Mouse (Mus musculus) heart, embryonic 14.5 days (tissue): ENCODE results near the gene Cd300ld4. TPM values are rescaled to one million over a fixed set of nuclear protein-coding genes. Genes with fewer than 3 reads are reported as not detected.
"Not testable (repeated sequence)": the region's sequence is repeated elsewhere in the genome, so short reads cannot be mapped to it uniquely, and the experiment has no call there.

Experiments used
- ATAC-seq: fragments of 200-750 bp; cut with Nextera tagmentation; 2 replicates; pipeline ENCODE4 v1.8.0; 2017; ENCODE audit warnings: low read depth, moderate TSS enrichment; ENCODE audit not compliant: insufficient number of reproducible peaks, insufficient read depth, low FRiP score
- H3K27ac ChIP-seq, 2 experiments: fragments of 200-500 bp in 1 of 2; fragments of 300-500 bp in 1 of 2; sonication (generic) in 1 of 2; replicated peaks in 1 of 2; 2 replicates each; pipeline ENCODE4 v1.5.1; 2012 to 2014; ENCODE audit warnings: low read depth in 2 of 2, low read length in 2 of 2, control low read depth in 1 of 2, mild to moderate bottlenecking in 1 of 2, mixed read lengths in 1 of 2; ENCODE audit not compliant: control insufficient read depth in 1 of 2, insufficient read depth in 1 of 2
- H3K27me3 ChIP-seq: fragments of 300-500 bp; sonication (generic); 2 replicates; pipeline ENCODE4 v1.6.1; 2014; ENCODE audit warnings: mild to moderate bottlenecking, low read length, control low read depth; ENCODE audit not compliant: control insufficient read depth, insufficient read depth
- H3K36me3 ChIP-seq: fragments of 300-500 bp; sonication (generic); 2 replicates; pipeline ENCODE4 v1.6.1; 2014; ENCODE audit warnings: mild to moderate bottlenecking, control low read depth, low read length, mixed read lengths; ENCODE audit not compliant: control insufficient read depth, insufficient read depth
- H3K4me1 ChIP-seq, 2 experiments: fragments of 200-500 bp in 1 of 2; fragments of 300-500 bp in 1 of 2; sonication (generic) in 1 of 2; 2 replicates each; pipeline ENCODE4 v1.6.1; 2012 to 2014; ENCODE audit warnings: low read length in 2 of 2, control low read depth in 1 of 2, mixed read lengths in 1 of 2; ENCODE audit not compliant: control insufficient read depth in 2 of 2, insufficient read depth in 2 of 2
- H3K4me2 ChIP-seq: fragments of 300-500 bp; sonication (generic); 2 replicates; pipeline ENCODE4 v1.6.1; 2014; ENCODE audit warnings: mild to moderate bottlenecking, low read length
- H3K4me3 ChIP-seq, 2 experiments: fragments of 200-500 bp in 1 of 2; fragments of 300-500 bp in 1 of 2; sonication (generic) in 1 of 2; 2 replicates each; pipeline ENCODE4 v1.5.1; 2012 to 2014; ENCODE audit warnings: low read length in 2 of 2, mild to moderate bottlenecking in 2 of 2, control low read depth in 1 of 2, low read depth in 1 of 2, moderate library complexity in 1 of 2; ENCODE audit not compliant: control insufficient read depth in 1 of 2, insufficient read depth in 1 of 2
- H3K9ac ChIP-seq: fragments of 300-500 bp; sonication (generic); 2 replicates; pipeline ENCODE4 v1.6.1; 2014; ENCODE audit warnings: mild to moderate bottlenecking, low read length
- H3K9me3 ChIP-seq: fragments of 300-500 bp; sonication (generic); 2 replicates; pipeline ENCODE4 v1.6.1; 2016; ENCODE audit warnings: low read length, control low read depth; ENCODE audit not compliant: control insufficient read depth
- WGBS: fragments of 180-500 bp; shearing (Covaris S2); extraction: QIAGEN DNeasy Blood & Tissue Kit; methylation state at CpG from one replicate; pipeline ENCODE4 v1.1.7; 2014; 5-methylcytosine and 5-hydroxymethylcytosine counted together
- polyA plus RNA-seq: library from polyadenylated mRNA; unstranded; fragments of >200 nt; fragmentation: Nextera tagmentation; extraction: Ambion mirVana; gene quantifications from 2 replicates; pipeline ENCODE4 v1.2.1, GENCODE M21; 2014

The Cd300ld4 gene
- polyA plus RNA-seq, result not detected in 2 replicates

GRCm38 (mm10) chr11:115026912-115027311, at the start of gene Cd300ld4:
Gene Cd300ld4 (minus strand): TSS chr11:115027012.
- H3K4me2 ChIP-seq, H3K36me3 ChIP-seq, H3K27ac ChIP-seq, ATAC-seq, H3K9ac ChIP-seq, H3K27me3 ChIP-seq, H3K9me3 ChIP-seq, H3K4me3 ChIP-seq, H3K4me1 ChIP-seq: not testable (repeated sequence)
- WGBS, result no CpG with 5 or more reads among the region's 6 CpGs

- H3K27ac ChIP-seq, result no peak overlapping the region
- H3K9ac ChIP-seq, result no peak overlapping the region
- ATAC-seq, result no peak
- H3K4me1 ChIP-seq, result peaks cover 4 to 5% of the 10 kb centered on the region in 2 experiments; a peak in 3 of 4 replicates
- H3K4me3 ChIP-seq, result no peak overlapping the region
- 52% methylated on average over 5 of the region's 5 CpGs for WGBS
- no peaks in the 10 kb centered on the region for H3K27me3 ChIP-seq
- H3K36me3 ChIP-seq, result no peaks in the 10 kb centered on the region
- no peak overlapping the region for H3K4me2 ChIP-seq
- H3K9me3 ChIP-seq, result no peaks in the 10 kb centered on the region
These were observed 49.0 kb upstream of the Cd300ld4 start for GRCm38 (mm10) chr11:115075859-115076258.

GRCm38 (mm10) chr11:115075407-115075806, 48.6 kb upstream of the Cd300ld4 start:
- Histone ChIP-seq H3K27ac (no peak overlapping the region), H3K36me3 (no peaks in the 10 kb centered on the region), H3K9me3 (no peaks in the 10 kb centered on the region), H3K4me3 (no peak overlapping the region), H3K4me1 (peaks cover 4 to 5% of the 10 kb centered on the region in 2 experiments; a peak in 3 of 4 replicates), H3K9ac (no peak overlapping the region), H3K27me3 (no peaks in the 10 kb centered on the region), H3K4me2 (no peak overlapping the region)
- ATAC-seq, result no peak
- WGBS, result 62% methylated on average over 7 of the region's 7 CpGs

GRCm38 (mm10) chr11:115073002-115073401, 46.2 kb upstream of the Cd300ld4 start:
- Histone ChIP-seq H3K9ac (no peak overlapping the region), H3K4me2 (no peak overlapping the region), H3K4me3 (no peak overlapping the region), H3K36me3 (no peaks in the 10 kb centered on the region), H3K27ac (no peak overlapping the region), H3K4me1 (peaks cover 4 to 5% of the 10 kb centered on the region in 2 experiments; a peak in 3 of 4 replicates), H3K9me3 (no peaks in the 10 kb centered on the region), H3K27me3 (no peaks in the 10 kb centered on the region)
- 60% methylated on average over 5 of the region's 5 CpGs for WGBS
- no peak for ATAC-seq

GRCm38 (mm10) chr11:115071631-115072294, 45.0 kb upstream of the Cd300ld4 start:
- Histone ChIP-seq H3K27ac (peak overlapping the region in 1 of 2 experiments; percentile 14; a peak in 1 of 4 replicates), H3K4me3 (no peak overlapping the region), H3K9me3 (no peaks in the 10 kb centered on the region), H3K27me3 (no peaks in the 10 kb centered on the region), H3K4me1 (peaks cover 4 to 5% of the 10 kb centered on the region in 2 experiments; a peak in 3 of 4 replicates), H3K4me2 (peak overlapping the region; percentile 23; the same call in 1 of the 2 replicates), H3K9ac (no peak overlapping the region), H3K36me3 (no peaks in the 10 kb centered on the region)
- 26% methylated on average over 14 of the region's 14 CpGs for WGBS
- ATAC-seq, result no peak

- H3K4me2 ChIP-seq, result peak overlapping the region; percentile 23; the same call in 1 of the 2 replicates
- H3K36me3 ChIP-seq, result no peaks in the 10 kb centered on the region
- H3K4me1 ChIP-seq, result peaks cover 4 to 5% of the 10 kb centered on the region in 2 experiments; a peak in 3 of 4 replicates
- H3K27me3 ChIP-seq, result no peaks in the 10 kb centered on the region
- H3K9ac ChIP-seq, result no peak overlapping the region
- H3K27ac ChIP-seq, result no peak overlapping the region
- ATAC-seq, result no peak
- no peaks in the 10 kb centered on the region for H3K9me3 ChIP-seq
- no peak overlapping the region for H3K4me3 ChIP-seq
- 13% methylated on average over 9 of the region's 9 CpGs for WGBS
These were observed 44.3 kb upstream of the Cd300ld4 start for GRCm38 (mm10) chr11:115071015-115071551.

- Histone ChIP-seq H3K4me3 (no peak overlapping the region), H3K9ac (no peak overlapping the region), H3K27me3 (no peaks in the 10 kb centered on the region), H3K4me1 (peaks cover under 1 to 4% of the 10 kb centered on the region in 2 experiments; a peak in 2 of 4 replicates), H3K27ac (no peak overlapping the region), H3K9me3 (no peaks in the 10 kb centered on the region), H3K36me3 (no peaks in the 10 kb centered on the region), H3K4me2 (no peak overlapping the region)
- 60% methylated on average over 6 of the region's 6 CpGs for WGBS
- no peak for ATAC-seq
These were observed 40.0 kb upstream of the Cd300ld4 start for GRCm38 (mm10) chr11:115066768-115067167.
